Mouse (Mus musculus) liver, adult (tissue): Measurements from ENCODE around the gene Prdm10.
A peak's percentile ranks its signal among the peaks of the same experiment; 100 is the strongest.

Source experiments
- GATA4 ChIP-seq: IDR thresholded peaks from 2 replicates; pipeline ENCODE4 v1.6.1; 2014; ENCODE audit warnings: mild to moderate bottlenecking, low read length; ENCODE audit not compliant: insufficient replicate concordance

Prdm10 gene

DNA sequence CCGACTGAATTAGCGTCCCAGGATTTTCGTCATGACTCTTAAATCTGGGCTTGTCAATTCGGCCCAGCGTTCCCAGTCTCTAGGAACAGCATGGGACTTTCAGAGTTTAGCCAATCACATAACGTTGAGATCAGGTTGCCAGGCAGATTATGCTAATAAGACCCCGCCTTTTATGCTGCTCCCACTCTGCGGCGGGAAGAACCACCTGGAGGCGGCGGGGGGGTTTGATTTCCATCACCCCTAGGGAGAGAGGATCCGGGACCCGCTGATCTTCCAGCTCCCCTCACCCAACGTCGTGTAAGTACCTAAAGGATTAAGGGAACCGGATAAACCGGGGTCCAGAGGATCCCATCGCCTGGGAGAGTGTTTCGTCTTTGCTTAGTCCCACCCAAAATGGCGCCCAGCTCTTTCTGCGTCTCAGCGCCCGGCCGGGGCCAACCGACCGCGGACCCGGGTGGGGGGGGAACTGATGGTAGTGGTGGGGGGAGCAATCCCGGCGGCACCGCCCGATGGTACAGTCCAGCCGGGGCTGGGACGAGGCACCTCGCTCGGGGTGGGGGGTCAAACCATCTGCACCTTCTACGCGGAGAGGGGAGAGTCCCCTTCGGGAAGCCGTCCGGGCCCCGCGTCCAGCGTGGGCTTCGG lies at the start of gene Prdm10:
TSS of gene Prdm10 (plus strand) at position 173 of the 645 bp plus-strand sequence.
- TF ChIP-seq GATA4 = no peak

DNA sequence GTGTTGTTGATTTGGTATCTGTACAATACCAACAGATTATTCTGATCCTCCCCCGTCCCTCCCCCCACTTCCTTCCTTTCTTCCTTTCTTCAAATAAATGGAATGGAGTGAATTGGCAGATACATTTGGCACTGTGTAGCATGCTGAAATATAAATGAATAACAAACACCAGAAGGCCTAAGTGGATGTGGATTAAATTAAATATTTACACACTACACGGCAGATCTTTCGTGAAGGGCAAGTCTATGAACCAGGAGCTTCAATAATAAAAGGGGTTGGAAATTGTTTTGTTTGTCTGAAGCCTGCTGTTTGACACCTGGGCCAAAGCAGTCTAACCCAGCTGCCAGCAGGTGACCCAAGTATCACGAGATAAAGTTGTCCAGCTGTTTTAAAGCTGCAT lies 45.3 kb upstream of the Prdm10 start:
- TF ChIP-seq GATA4 = no peak

DNA sequence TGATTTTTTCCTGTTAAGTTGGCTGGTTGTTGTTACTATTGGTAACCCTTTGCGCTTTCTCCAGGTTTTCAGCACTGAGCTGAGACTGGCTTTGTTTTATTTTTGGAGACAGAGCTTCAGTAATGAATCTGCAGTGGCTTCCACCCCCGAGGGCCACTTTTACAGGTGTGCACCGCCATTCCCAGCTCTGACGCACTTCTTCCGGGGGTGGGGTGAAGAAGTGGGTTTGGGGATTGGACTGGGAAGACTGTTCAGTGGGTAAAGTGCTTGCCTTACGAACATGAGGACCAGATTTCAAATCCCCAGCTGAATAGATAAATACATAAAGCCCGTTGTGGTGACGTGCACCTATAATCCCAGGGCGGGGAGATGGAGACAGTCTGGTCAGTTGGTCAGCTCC lies 44.8 kb upstream of the Prdm10 start:
- TF ChIP-seq GATA4 = no peak

DNA sequence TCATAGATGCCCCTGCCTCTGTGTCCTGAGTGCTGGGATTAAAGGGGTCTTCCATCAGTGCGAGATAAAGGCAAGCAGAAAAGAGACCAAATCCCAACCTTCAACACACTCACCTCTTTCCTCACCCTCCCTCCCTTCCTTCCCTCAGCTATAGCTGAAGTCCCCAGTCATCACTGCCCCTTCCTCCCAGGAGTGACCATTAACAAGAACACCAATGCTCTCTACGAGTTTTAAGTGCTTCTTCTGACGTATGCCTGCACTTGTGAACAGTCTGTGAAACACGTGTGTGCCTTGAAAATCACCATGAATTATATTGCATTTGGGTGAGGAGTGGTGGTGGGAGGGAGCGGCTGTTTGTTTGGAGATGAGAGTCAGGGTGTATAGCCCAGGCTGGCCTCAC lies 44.3 kb upstream of the Prdm10 start:
- TF ChIP-seq GATA4 = no peak

DNA sequence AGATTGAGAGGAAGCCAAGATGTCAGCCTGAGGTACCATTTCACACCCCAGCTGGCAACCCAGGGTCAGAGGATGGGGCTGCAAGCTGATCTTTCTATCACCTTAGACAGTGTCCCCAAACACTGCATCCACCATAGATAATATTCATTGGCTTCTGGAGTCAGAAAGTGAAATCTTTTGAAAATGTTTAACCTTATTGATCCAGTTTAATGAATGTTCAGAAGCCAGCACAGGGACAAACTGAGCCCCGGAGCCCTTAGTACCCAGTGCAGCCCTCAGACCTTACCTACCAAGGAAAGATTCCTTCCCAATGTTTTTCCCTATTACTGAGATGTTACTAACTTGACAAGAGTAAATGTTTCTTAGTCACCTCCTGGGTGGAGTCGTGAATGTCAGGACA lies 41.8 kb upstream of the Prdm10 start:
- TF ChIP-seq GATA4 = no peak

DNA sequence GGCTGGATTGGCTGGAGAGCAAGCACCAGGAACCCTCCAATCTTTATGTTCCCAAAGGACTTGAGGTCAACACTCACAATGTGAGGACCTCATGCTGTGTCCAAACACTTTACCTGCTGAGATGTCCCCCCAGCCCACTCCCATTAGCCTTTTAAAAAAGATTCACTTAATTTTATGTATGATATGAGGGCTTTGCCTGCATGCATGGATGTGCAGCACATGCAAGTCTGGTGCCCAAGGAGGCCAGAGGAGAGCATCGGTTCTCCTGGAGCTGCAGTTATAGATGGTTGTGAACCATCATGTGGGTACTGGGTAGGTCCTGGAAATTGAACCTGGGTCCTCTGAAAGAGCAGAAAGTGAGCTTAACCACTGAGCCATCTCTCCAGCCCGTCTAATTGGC lies 40.8 kb upstream of the Prdm10 start:
- TF ChIP-seq GATA4 = no peak

DNA sequence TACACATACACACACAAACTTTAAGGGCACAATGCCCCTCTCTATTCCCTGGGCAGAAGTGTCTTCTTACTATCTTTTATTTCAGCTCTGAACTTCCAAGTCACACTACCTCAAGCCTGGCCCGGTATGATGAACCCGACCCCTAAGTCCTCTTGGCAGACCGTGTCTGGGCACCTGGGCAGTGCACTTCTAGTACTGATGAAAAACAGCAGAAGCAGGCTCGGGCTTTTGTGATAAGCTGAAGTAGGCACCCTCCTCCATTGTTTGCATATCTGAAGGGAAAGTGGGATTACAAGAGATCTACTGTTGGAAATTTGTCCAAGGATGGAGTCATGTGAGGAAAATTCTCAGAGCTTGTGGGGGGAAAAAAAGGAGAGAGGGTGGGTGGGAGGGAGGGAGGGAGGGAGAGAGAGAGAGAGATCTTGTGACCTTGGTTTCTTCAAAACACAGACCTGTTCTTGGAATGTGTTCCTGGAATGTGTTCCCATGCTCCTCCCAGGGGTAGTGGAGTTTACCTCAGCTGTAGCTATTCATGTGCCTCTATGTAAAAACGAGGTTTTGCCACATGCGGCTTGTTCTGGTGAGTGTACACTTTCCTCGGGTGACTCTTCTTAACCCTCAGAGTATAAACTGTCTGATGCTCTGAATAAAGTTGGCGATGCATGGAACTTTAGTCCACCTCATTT lies 39.7 kb upstream of the Prdm10 start:
- no peak for TF ChIP-seq GATA4

DNA sequence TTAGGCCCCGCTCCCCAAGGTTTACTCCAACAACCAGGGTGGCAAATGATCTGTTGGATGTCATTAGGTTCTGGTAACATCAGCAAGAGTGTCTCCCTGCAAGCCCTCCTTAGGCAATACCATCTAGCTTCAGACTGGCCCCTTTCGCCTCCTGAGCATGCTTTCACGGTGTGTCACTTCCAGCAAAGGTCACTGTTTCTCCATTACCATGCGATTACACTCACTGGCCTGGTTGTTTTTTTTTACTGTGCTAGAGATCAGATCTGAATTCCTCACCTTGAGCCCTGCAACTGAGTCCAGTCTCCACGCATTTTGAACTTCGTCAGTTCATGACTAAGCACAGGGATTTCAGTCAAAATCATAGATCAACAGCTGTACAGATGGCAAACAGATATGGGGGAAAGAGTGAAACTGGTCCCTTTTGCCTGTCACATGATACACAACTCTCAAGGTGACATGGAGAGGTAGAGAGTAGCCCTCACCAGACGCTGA lies 39.1 kb upstream of the Prdm10 start:
- no peak for TF ChIP-seq GATA4

DNA sequence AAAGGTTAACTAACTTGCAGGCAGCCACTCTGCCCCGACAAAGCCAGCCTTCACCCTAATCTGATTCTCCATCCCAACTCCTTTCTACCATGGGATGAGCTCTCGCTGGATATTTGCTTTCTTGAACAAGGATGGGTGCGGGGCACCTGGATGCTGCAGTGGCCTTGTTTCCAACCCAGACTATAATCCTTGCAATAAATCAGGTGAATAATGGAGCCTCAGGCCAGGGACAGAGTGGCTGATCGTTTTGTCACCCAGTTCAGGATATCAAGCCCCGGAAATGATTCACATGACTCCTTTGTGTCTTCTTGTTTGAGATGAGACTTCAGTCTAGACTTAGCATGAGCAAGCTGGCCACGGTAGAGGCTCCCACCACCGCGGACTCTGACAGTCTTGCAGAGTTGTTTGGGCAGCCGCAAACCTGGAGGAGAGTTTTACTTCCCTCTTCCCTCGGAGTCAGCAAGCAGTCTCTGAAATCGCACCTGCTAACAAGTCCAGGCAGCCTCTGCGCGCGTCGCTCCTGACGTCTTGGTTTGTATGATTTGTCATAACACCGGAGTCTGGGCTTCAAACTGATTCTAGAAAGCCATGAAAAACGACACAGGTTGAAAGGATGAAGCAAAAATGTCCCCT lies 36.9 kb upstream of the Prdm10 start:
- no peak for TF ChIP-seq GATA4

DNA sequence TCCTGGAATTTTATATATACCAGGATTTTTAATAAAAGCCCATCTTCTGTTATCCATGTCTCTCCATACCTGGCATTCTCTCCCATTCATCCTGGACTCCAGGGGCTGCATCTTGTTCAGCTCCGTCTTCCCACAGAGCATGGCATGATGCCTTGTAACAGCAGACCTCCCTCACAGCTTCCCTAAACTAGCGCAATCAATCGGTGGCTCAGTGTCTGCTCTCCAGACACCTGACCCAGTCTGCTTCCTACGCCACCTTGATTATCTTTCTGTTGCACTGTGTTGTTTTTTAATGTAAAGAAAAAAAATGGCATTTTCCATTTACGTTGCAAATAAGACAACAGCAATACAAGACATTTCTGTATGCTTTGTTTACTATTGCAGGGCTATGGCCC lies 36.4 kb upstream of the Prdm10 start:
- no peak for TF ChIP-seq GATA4

DNA sequence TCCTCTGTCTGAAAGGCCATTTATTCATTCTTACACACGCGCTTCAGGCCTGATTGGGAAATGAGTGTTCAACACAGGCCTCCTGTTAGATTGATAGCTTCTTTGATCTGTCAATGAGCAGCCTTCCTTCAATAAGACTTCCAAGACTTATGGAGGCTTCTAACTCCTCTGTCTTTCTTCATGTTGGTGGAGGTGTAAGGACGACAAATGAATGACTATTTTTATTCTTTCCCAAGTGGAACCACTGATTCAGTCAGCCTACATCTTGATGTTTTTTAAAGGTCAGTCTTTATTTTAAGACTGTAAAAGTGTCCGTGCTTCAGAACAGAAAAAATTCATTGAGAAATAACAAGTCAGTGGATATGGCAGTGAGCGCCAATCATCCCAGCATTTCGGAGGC lies 35.3 kb upstream of the Prdm10 start:
- no peak for TF ChIP-seq GATA4

DNA sequence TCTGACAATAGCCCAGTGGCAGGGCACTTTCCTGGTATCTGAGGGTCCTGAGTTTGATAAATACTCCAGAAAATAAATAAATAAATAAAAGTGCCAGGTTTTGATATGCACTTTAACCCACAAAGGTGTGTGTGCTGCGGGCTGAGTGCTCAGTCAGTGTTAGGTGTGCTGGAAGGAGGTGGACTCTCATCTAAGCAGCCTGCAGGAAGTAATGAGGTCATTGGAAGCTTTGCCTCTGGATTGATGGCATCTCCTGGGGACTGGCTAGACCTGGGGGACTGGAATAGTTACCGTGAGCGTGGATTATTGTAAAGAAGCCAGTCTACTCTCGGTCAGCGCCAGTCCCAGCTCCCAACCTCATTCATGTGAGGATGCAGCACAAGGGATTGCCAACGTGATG lies 33.9 kb upstream of the Prdm10 start:
- TF ChIP-seq GATA4 = no peak

DNA sequence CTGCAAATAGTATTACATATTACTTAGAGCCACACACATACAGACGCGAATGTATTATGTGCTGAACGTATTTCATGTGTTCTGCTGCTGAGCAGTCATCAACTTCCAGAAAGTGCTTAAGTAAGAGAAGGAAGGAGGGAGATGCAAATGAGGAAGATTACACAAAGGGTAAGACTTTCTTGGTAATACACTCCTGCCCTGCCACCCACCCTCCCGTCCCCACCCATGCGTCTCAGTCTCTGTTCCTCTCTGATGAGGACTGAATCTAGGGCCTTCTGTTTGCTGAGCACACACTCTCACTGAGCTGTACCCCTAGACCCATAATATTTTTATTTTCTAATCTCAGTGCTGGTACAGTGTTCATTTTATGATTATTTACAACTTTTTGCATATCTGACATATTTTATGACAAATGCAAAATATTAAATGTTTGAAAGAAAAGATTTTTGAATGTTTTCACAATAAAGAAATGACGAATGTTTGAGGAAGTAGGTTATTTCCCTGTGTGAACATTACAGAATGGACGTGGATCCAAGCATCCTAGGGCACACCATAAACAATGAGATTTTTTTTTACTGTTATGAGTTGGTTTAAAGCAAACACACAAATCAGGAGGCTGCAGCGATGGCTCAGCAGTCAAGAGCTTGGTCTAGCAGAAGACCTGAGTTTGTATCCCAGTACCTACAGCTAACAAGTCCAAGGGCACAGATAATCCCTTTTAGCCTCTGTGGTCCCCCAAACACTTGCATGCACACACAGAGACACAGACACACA lies 32.7 kb upstream of the Prdm10 start:
- TF ChIP-seq GATA4 = no peak

DNA sequence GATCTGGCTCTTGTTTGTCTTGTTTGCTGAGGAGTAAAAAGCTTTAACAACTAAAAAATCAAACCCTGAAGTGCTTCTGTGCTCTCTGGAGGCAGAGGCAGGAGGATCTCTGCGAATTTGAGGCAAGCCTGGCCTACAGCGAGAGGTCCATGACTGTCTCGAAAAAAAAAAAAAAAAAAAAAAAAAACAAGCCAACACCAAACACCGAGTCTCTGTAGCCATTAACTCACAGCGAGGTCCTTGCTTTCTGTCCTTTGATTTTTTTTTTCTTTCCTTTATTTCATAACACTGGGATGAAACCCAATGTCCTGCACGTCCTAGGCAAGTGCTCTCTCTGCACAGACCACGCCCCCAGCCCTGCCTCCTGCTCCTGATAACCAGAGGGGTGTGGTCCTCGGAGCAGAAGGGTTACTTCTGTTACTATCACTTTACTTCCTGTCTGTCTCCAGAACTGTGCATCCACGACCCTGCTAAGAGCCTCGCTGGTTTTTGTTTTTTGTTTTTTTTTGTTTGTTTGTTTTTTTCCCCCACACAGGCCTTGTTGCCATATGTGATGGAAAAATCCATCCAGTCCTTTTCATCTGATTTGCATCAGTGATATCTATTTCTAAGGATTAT lies 28.0 kb upstream of the Prdm10 start:
- TF ChIP-seq GATA4 = peak; percentile 77; the same call in 1 of the 2 replicates

DNA sequence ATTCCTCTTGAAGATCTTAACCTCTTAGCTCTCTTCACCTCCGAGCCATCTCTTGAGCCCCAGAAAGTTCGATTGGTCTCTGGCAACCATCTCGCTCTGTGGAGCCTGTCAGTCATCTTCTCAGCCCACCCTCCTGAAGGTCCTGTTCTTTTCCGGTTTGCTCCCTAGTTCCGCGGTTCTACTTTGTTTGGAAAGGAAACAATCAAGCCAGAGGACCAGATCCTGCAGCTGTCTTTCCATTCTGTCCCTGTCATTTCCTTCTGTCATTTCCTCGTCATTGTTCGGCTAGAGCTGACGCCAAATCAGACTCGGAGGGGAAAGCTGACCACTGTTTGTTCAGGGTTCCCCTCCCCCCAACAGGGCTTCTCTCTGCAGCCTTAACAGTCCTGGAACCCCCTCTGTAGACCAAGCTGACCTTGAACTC lies 27.0 kb upstream of the Prdm10 start:
- no peak for TF ChIP-seq GATA4

DNA sequence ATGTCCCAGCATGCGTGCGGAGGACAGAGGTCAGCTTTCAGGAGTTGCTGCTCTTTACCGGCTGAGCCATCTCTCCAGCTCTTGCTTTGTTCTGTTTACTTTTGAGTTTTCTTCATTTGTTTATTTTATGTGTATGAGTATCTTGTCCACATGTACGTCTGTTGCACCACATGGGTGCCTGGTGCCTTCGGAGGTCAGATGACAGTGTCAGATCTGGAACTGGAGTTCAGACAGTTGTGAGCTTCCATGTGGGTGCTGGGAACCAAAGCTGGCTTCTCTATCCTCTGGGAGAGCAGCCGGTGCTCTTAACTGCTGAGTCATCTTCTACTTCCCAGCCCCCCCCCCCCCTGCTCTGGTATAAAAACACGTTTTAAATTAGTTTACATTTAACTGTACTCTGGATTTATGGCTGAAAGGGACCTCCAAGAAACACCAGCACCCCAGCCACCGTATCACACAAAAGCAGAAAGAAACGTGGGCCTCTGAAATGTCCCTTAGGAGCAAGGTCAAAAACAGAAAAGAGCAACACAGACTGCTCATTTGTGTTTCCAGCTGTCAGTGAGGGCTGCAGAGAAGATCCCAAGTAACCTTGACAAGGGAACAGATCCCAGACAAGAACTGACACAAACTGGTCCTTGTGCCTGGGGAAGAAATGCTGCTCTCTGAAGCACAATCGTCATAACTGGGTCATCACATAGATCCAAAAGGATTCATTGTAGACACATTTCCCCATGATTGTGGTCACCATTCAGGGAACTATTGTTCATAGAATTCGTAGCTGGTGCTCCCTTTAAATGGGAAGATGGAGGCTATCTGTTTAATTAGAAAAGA lies 26.3 kb upstream of the Prdm10 start:
- no peak for TF ChIP-seq GATA4
